Mouse (Mus musculus) liver, embryonic 15.5 days (tissue): Measurements from ENCODE around the gene Ppp2r5e. TPM values are rescaled to one million over a fixed set of nuclear protein-coding genes. Genes with fewer than 3 reads are reported as not detected.
A peak's percentile ranks its signal among the peaks of the same experiment; 100 is the strongest.
"Not testable (repeated sequence)": the region's sequence is repeated elsewhere in the genome, so short reads cannot be mapped to it uniquely, and the experiment has no call there.

Experiments
- ATAC-seq: fragments of 200-750 bp; cut with Nextera tagmentation; 2 replicates; pipeline ENCODE4 v1.8.0; 2017; ENCODE audit warnings: moderate number of reproducible peaks, mild to moderate bottlenecking, moderate library complexity; ENCODE audit not compliant: insufficient read depth
- H3K27ac ChIP-seq: fragments of 300-500 bp; sonication (generic); replicated peaks from 2 replicates; pipeline ENCODE4 v1.5.1; 2015; ENCODE audit warnings: mild to moderate bottlenecking, inconsistent platforms
- H3K27me3 ChIP-seq: fragments of 300-500 bp; sonication (generic); 2 replicates; pipeline ENCODE4 v1.6.1; 2015; ENCODE audit warnings: mild to moderate bottlenecking, inconsistent platforms
- H3K36me3 ChIP-seq: fragments of 300-500 bp; sonication (generic); replicated peaks from 2 replicates; pipeline ENCODE4 v1.6.1; 2015; ENCODE audit warnings: moderate library complexity, mild to moderate bottlenecking, inconsistent platforms
- H3K4me1 ChIP-seq: fragments of 300-500 bp; sonication (generic); replicated peaks from 2 replicates; pipeline ENCODE4 v1.6.1; 2015; ENCODE audit warnings: inconsistent platforms
- H3K4me2 ChIP-seq: fragments of 300-500 bp; sonication (generic); 2 replicates; pipeline ENCODE4 v1.6.1; 2015; ENCODE audit warnings: moderate library complexity, mild to moderate bottlenecking, inconsistent platforms
- H3K4me3 ChIP-seq: fragments of 300-500 bp; sonication (generic); replicated peaks from 2 replicates; pipeline ENCODE4 v1.5.1; 2015; ENCODE audit warnings: mild to moderate bottlenecking, inconsistent platforms
- H3K9ac ChIP-seq: fragments of 300-500 bp; sonication (generic); 2 replicates; pipeline ENCODE4 v1.6.1; 2015; ENCODE audit warnings: moderate library complexity, mild to moderate bottlenecking, inconsistent platforms
- H3K9me3 ChIP-seq: fragments of 300-500 bp; sonication (generic); replicated peaks from 2 replicates; pipeline ENCODE4 v1.6.1; 2016; ENCODE audit warnings: inconsistent platforms
- WGBS: fragments of 180-500 bp; shearing (Covaris S2); methylation state at CpG from one replicate; pipeline ENCODE4 v1.1.7; 2015; ENCODE audit warnings: mixed read lengths; ENCODE audit not compliant: insufficient replicate concordance; 5-methylcytosine and 5-hydroxymethylcytosine counted together
- polyA plus RNA-seq: library from polyadenylated mRNA; unstranded; fragments of >200 nt; fragmentation: Nextera tagmentation; extraction: Ambion mirVana; gene quantifications from 2 replicates; pipeline ENCODE4 v1.2.1, GENCODE M21; 2015

The Ppp2r5e gene
- polyA plus RNA-seq, 1 experiment from 2014 or later, result 5.2 TPM

DNA sequence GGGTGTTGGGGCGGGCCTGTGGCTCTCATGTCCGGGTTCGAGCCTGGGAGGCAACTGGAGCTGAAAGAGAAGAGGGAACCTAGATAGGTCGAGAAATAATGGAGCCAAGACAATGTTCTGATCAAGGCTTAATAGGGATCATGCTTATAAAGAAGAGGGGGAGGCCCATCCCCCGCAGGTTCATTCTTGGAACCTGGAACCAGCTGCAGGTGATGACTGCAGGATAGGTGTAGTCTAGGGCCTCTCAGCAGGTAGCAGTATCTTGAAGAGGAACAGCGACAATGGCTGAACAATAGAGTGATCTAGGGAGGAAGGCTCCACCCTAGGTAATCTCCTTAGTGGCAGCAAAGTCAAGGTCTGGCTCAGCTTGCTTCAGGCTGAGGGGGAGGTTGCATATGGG, 163.6 kb downstream of the Ppp2r5e start:
- not testable (repeated sequence) for H3K36me3 ChIP-seq, H3K9ac ChIP-seq, H3K4me1 ChIP-seq, H3K27ac ChIP-seq, H3K4me3 ChIP-seq, H3K27me3 ChIP-seq, ATAC-seq, H3K9me3 ChIP-seq, H3K4me2 ChIP-seq
- 61% methylated on average over 6 of the region's 6 CpGs for WGBS

DNA sequence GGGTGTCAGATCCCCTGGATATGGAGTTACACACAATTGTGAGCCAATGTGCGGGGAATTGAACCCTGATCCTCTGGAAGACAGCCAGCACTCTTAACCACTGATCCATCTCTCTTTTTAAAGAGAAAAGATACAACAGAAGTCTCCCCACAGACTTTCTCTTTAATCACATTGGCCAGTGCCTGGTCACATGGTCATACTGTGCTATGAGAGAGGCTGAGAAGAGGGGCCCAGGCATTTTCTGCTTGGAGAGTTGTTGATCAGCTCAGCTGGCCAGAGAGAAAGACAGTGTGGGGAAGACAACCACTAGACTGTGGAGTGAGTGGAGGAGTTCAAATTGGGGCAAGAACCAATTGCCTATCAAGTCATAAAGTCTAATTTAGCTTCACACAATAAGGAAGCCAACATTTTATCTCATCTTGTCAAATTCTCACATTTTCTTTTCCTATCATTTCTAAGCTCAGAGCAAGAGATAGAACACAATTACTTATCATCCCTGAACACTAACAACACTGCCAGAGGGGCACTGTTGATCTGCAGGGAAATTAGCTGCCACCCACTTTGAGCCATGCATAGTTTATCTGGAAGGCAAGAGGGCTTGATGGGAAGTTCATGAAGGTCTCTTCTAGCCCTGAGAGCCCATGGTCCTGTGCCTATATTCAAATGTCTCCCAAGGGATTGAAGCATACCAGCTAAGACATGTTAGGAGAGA, 166.2 kb downstream of the Ppp2r5e start:
- Histone ChIP-seq H3K9ac (no peak overlapping the region), H3K4me2 (no peak overlapping the region), H3K27me3 (no peaks in the 10 kb centered on the region), H3K4me3 (no peak overlapping the region), H3K36me3 (no peaks in the 10 kb centered on the region), H3K9me3 (no peaks in the 10 kb centered on the region), H3K4me1 (peaks cover 6% of the 10 kb centered on the region; the same call in 1 of the 2 replicates), H3K27ac (no peak overlapping the region)
- WGBS, result 51% methylated on average over 1 of the region's 1 CpGs
- ATAC-seq, result no peak

DNA sequence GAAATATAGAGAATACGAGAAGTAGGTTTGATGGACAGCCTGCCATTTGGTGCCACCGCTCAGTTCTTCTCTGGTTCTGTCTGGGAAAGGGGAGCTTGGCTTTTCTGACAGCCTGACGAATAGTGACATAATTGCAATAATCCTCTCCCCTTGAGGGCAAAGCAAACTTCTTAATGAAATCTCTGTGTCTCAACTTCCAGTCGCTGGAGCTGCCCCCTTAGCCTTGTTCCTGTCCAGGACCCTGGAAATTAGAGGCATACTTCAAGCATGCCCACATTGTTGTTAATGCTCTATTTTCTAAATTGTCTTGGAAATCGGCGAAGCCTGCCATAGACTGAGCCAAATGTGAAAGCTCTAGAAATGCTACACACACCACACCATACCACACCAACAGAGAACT, 167.3 kb downstream of the Ppp2r5e start:
- Histone ChIP-seq H3K4me3 (no peak overlapping the region), H3K27me3 (no peaks in the 10 kb centered on the region), H3K4me2 (no peak overlapping the region), H3K9ac (no peak overlapping the region), H3K9me3 (no peaks in the 10 kb centered on the region), H3K27ac (no peak overlapping the region), H3K36me3 (no peaks in the 10 kb centered on the region), H3K4me1 (peaks cover 6% of the 10 kb centered on the region; the same call in 1 of the 2 replicates)
- whole genome bisulfite sequencing, result 68% methylated on average over 6 of the region's 6 CpGs
- ATAC-seq, result no peak

DNA sequence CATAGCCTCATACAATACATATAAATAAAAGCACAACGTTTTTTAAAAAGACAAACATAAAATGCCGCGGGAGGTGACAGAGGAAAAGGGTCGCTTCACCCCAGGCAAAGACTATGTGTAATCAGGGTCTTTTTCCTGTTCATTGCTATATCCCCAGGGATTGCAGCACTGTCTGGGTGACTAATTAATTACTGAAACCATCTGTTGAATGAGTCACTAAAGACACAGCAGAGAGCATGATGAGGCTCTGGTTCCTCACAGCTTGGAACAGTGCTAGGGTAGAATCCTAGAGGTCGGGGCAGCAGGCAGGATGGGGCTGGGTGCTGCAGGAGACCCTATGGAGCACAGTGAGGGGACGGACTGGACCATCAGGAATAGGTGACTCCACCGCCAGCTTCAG, 170.2 kb downstream of the Ppp2r5e start:
- Histone ChIP-seq H3K9ac (no peak overlapping the region), H3K27ac (no peak overlapping the region), H3K4me1 (peaks cover 6% of the 10 kb centered on the region; the same call in 1 of the 2 replicates), H3K4me3 (no peak overlapping the region), H3K27me3 (no peaks in the 10 kb centered on the region), H3K9me3 (no peaks in the 10 kb centered on the region), H3K4me2 (no peak overlapping the region), H3K36me3 (no peaks in the 10 kb centered on the region)
- no peak for ATAC-seq
- WGBS, result 63% methylated on average over 7 of the region's 7 CpGs

DNA sequence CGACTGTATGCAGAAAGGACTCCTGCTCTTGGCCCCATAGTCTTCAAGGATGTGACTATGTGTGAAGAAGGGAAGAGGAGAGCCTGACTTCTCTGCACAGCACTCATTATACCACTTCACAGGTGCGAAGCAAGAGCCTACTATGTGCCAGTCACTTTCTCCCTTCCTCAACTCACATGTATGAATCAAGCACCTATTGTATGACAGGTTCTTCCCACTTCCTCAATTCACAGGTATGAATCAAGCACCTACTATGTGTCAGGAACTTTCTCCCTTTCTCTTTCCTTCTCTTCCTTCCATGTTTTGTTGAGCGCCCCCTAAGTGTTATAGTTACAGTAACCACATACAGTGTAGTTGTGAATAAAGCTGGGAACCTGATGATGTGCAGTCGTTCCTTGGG, 171.2 kb downstream of the Ppp2r5e start:
- Histone ChIP-seq H3K9ac (no peak overlapping the region), H3K27me3 (no peaks in the 10 kb centered on the region), H3K4me1 (0 out of 2 replicates have a peak, but pooled peaks cover 5% of the 10 kb centered on the region), H3K36me3 (no peaks in the 10 kb centered on the region), H3K27ac (no peak overlapping the region), H3K4me3 (no peak overlapping the region), H3K9me3 (no peaks in the 10 kb centered on the region), H3K4me2 (no peak overlapping the region)
- ATAC-seq, result no peak
- 68% methylated on average over 4 of the region's 4 CpGs for WGBS

DNA sequence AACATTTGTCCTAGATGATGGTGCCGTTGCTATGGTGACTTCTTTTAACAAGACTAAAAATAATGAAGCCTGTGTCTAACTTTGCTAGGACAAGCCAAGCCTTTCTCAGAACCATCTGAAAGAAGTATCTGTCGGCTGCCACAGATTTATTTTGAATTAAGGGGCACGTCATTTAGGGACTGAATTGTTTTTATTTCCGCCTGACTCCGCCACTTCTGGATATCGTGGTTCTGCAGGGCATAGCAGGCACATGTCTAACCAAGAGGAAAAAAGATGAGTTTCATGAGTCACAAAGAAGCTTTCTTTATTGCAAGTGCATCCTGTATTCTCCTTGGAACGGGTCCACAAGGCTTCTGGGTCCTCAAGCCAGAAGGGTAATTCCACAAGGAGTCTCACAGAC, 171.7 kb downstream of the Ppp2r5e start:
- no peak overlapping the region for H3K27ac ChIP-seq
- no peak overlapping the region for H3K4me3 ChIP-seq
- H3K4me2 ChIP-seq, result no peak overlapping the region
- no peak for ATAC-seq
- H3K36me3 ChIP-seq, result no peaks in the 10 kb centered on the region
- 0 out of 2 replicates have a peak, but pooled peaks cover under 1% of the 10 kb centered on the region for H3K4me1 ChIP-seq
- no peaks in the 10 kb centered on the region for H3K27me3 ChIP-seq
- no peaks in the 10 kb centered on the region for H3K9me3 ChIP-seq
- 59% methylated on average over 7 of the region's 7 CpGs for WGBS
- H3K9ac ChIP-seq, result no peak overlapping the region

DNA sequence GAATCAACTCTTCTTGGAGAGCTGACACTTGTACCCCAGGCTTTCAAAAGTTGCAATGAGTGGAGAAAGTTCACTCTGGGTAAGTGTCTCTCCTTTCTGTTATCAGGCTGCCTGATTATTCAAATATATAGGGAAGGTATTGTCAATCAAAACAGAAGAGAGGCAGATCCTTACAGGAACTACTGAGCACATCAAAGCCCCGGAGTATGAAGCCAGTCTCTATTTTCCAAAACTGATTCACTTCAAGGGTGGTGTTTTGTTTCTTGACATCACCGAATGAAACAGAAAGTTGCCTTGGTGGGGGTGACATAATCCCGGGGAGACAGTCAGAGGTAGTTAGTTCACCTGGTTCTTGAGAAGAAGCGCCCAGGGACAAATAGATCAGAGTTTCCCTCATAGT, 179.4 kb downstream of the Ppp2r5e start, which contains the start of gene Gphb5:
Gphb5 (minus strand) TSS at position 101 of the 400 bp plus-strand sequence.
- ATAC-seq, result no peak
- Histone ChIP-seq H3K27me3 (no peaks in the 10 kb centered on the region), H3K4me3 (no peak within 1 kb of the TSS), H3K4me2 (no peak within 1 kb of the TSS), H3K36me3 (no peaks in the 10 kb centered on the region), H3K9ac (no peak within 1 kb of the TSS), H3K4me1 (no peaks in the 10 kb centered on the region), H3K27ac (no peak within 1 kb of the TSS), H3K9me3 (no peaks in the 10 kb centered on the region)
- WGBS, result 66% methylated on average over 4 of the region's 4 CpGs

DNA sequence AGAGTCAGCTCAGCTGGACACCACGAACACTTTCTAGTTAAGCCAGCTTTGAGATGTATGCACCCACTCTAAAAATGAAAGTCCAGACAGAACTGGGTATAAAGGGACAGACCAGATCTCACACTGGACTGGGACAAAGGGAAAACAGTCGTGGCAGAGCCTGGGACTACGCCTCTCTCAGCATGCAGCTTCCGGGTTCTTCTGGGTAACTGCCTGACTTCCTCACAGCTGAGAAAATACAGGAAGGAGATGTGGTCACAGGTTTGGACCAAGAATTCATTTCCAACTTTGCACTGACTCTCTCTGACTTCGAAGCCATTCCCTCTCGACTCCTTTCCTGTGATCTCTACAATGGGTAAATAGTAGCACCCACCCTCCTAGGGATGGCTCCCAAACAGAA, 181.1 kb downstream of the Ppp2r5e start:
- H3K36me3 ChIP-seq, result no peaks in the 10 kb centered on the region
- 31% methylated on average over 6 of the region's 6 CpGs for WGBS
- no peak for ATAC-seq

DNA sequence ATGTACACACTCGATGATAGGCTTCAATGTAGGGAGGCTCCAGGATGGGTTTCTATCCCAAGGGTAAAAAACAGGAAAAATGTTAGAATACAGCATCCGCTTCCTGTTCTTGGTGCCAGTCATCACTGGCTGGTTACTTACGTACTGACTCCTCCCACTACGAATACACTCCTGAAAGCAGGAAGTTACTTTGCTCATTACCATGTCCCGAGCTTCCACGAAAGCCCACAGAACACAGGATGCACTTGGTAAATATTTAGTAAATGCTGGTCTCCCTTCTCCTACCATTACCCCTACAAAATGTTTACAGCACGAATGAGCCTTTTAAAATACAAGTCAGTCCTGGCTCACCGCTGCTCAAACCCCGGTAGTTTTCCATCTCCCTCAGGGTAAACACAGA, 183.1 kb downstream of the Ppp2r5e start:
- WGBS, result 44% methylated on average over 9 of the region's 9 CpGs
- Histone ChIP-seq H3K9ac (no peak overlapping the region), H3K27ac (no peak overlapping the region), H3K4me2 (peak overlapping the region; percentile 10), H3K4me1 (no peaks in the 10 kb centered on the region), H3K4me3 (no peak overlapping the region), H3K36me3 (no peaks in the 10 kb centered on the region), H3K27me3 (no peaks in the 10 kb centered on the region), H3K9me3 (no peaks in the 10 kb centered on the region)
- ATAC-seq, result no peak

More for the DNA sequence above, 181.1 kb downstream of the Ppp2r5e start:
- Histone ChIP-seq H3K27ac (no peak overlapping the region), H3K4me3 (no peak overlapping the region), H3K9me3 (no peaks in the 10 kb centered on the region), H3K9ac (no peak overlapping the region), H3K4me2 (no peak overlapping the region), H3K27me3 (no peaks in the 10 kb centered on the region), H3K4me1 (no peaks in the 10 kb centered on the region)

Other genes with a start within 250 kb of the Ppp2r5e start
- gene Gphb5, start 179.5 kb downstream of the Ppp2r5e start, polyA plus RNA-seq, result not detected in 2 replicates
- gene Wdr89, start 73.3 kb upstream of the Ppp2r5e start, polyA plus RNA-seq, result 2.7 and 3.6 TPM in 2 replicates
- 13.3 and 15.6 TPM in 2 replicates for gene Sgpp1, start 139.5 kb upstream of the Ppp2r5e start, polyA plus RNA-seq
- 5.1 and 5.8 TPM in 2 replicates for gene Syne2, start 221.9 kb upstream of the Ppp2r5e start, polyA plus RNA-seq